Mouse (Mus musculus) forebrain, postnatal 0 days (tissue): ENCODE measurements around the gene Myh14. TPM values are rescaled to one million over a fixed set of nuclear protein-coding genes. Genes with fewer than 3 reads are reported as not detected.

Experiments used
- ATAC-seq: fragments of 200-750 bp; cut with Nextera tagmentation; 2 replicates; pipeline ENCODE4 v1.8.0; 2017; ENCODE audit warnings: mild to moderate bottlenecking, moderate library complexity
- DNase-seq: peaks from one replicate; pipeline ENCODE4 v3.0.0-alpha.2; 2015
- H3K27ac ChIP-seq: fragments of 300-500 bp; sonication (generic); 2 replicates; pipeline ENCODE4 v1.5.1; 2014; ENCODE audit warnings: low read depth, mild to moderate bottlenecking, antibody characterized with exemption, low read length, moderate library complexity, mixed read lengths
- H3K27me3 ChIP-seq: fragments of 300-500 bp; sonication (generic); 2 replicates; pipeline ENCODE4 v1.6.1; 2014; ENCODE audit warnings: mild to moderate bottlenecking, low read length, mixed read lengths; ENCODE audit not compliant: insufficient read depth
- H3K36me3 ChIP-seq: fragments of 300-500 bp; sonication (generic); 2 replicates; pipeline ENCODE4 v1.6.1; 2014; ENCODE audit warnings: mild to moderate bottlenecking, moderate library complexity; ENCODE audit not compliant: insufficient read depth
- H3K4me1 ChIP-seq: fragments of 300-500 bp; sonication (generic); 2 replicates; pipeline ENCODE4 v1.6.1; 2014; ENCODE audit warnings: antibody characterized with exemption; ENCODE audit not compliant: insufficient read depth
- H3K4me2 ChIP-seq: fragments of 300-500 bp; sonication (generic); 2 replicates; pipeline ENCODE4 v1.6.1; 2014; ENCODE audit warnings: low read depth, mild to moderate bottlenecking, moderate library complexity
- H3K4me3 ChIP-seq: fragments of 300-500 bp; sonication (generic); 2 replicates; pipeline ENCODE4 v1.5.1; 2014; ENCODE audit warnings: low read depth, low read length, mixed read lengths
- H3K9ac ChIP-seq: fragments of 300-500 bp; sonication (generic); 2 replicates; pipeline ENCODE4 v1.6.1; 2014; ENCODE audit warnings: mild to moderate bottlenecking
- H3K9me3 ChIP-seq: fragments of 300-500 bp; sonication (generic); 2 replicates; pipeline ENCODE4 v1.6.1; 2016; ENCODE audit warnings: low read length
- CTCF ChIP-seq: sonication (generic); IDR thresholded peaks from 2 replicates; pipeline ENCODE4 v1.5.1; 2016; ENCODE audit warnings: antibody characterized with exemption, control low read depth, low read depth
- WGBS: fragments of 180-500 bp; shearing (Covaris S2); extraction: QIAGEN DNeasy Blood & Tissue Kit; methylation state at CpG from one replicate; pipeline ENCODE4 v1.1.7; 2014; 5-methylcytosine and 5-hydroxymethylcytosine counted together
- polyA plus RNA-seq: library from polyadenylated mRNA; unstranded; fragments of >200 nt; fragmentation: Nextera tagmentation; extraction: Ambion mirVana; gene quantifications from 2 replicates; pipeline ENCODE4 v1.2.1, GENCODE M21; 2015
- total RNA-seq: library from RNA; depleted of rRNA; stranded (reverse); fragments of >200 nt; gene quantifications from 2 replicates; pipeline ENCODE4 v1.2.3, GENCODE M21; 2014

Gene Myh14
- total and polyA plus RNA-seq, 2 experiments from 2014 or later: 4.2 to 11.9 TPM

DNA sequence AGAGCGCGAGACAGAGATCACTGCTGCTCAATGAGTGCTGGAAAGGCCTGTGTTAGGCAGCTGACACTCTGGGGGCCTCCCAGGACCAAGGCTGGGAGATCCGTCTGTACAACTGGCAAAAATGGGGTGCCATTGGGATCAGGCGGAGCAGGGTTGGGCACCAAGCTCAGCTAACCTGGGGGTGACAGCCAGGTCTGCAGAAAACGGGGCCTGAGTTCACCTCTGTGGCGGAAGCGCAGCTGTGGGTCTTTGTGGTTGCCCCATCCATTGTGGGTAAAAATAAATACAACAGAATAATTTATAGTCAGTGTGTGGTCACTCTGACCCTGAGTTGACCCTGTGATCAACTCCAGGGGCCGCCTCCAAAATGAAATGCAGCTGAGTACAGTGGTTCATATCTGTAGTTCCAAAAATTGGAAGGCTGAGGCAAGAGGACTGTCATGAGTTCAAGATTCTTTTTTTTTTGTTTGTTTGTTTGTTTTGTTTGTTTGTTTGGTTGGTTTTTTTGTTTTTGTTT lies 21.5 kb downstream of the Myh14 start:
- ATAC-seq: no peak
- Histone ChIP-seq H3K27ac (no peak overlapping the region), H3K9ac (no peak overlapping the region), H3K9me3 (no peaks in the 10 kb centered on the region), H3K4me2 (no peak overlapping the region), H3K36me3 (no peaks in the 10 kb centered on the region), H3K27me3 (no peaks in the 10 kb centered on the region), H3K4me1 (no peaks in the 10 kb centered on the region), H3K4me3 (no peak overlapping the region)
- WGBS: 82% methylated on average over 8 of the region's 8 CpGs
- no peak for TF ChIP-seq CTCF
- DNase-seq: no peak

- Histone ChIP-seq H3K9me3 (no peaks in the 10 kb centered on the region), H3K4me1 (no peaks in the 10 kb centered on the region), H3K4me2 (no peak overlapping the region), H3K27ac (no peak overlapping the region), H3K36me3 (no peaks in the 10 kb centered on the region), H3K9ac (no peak overlapping the region), H3K4me3 (no peak overlapping the region), H3K27me3 (no peaks in the 10 kb centered on the region)
- 76% methylated on average over 10 of the region's 10 CpGs for WGBS
- no peak for TF ChIP-seq CTCF
- no peak; the same call in 1 of the 2 replicates for ATAC-seq
- no peak for DNase-seq
These were observed 22.9 kb downstream of the Myh14 start for GRCm38 (mm10) chr7:44647729-44648128.

DNA sequence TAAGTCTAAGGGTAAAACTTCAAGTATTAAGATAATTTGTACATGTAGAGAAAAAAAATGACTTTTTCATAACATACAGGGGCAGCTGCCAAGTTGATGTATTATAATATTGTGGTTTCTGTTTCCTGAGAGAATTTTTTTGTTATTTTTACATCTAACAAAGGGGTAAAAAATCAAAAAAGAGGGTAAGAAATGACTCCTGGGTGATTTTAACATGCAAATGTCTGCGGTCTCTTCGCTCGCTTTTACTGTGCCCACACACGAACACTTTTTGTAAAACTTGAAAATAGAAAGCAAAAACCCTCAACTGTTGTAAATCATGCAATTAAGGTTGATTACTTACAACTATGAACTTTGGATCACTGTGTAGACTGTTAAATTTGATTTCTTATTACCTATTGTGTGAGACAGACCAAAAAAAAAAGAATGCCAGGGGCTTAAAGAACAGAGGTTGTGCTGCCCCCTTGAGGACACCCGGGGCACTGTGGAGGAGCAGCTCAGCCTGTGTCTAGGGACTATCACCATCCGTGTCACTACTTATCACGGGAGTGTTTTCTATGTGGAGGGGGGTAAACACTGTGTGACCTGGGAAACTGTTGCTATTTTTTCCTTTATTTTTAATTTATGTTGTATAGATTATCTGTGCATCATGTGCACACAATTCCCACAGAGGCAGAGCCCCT lies 23.5 kb downstream of the Myh14 start:
- 48% methylated on average over 7 of the region's 7 CpGs for WGBS
- TF ChIP-seq CTCF: peak; percentile 75
- no peaks in the 10 kb centered on the region for H3K9me3 ChIP-seq
- no peaks in the 10 kb centered on the region for H3K27me3 ChIP-seq
- ATAC-seq: peak; percentile 69
- no peaks in the 10 kb centered on the region for H3K36me3 ChIP-seq
- H3K27ac ChIP-seq: no peak overlapping the region
- no peaks in the 10 kb centered on the region for H3K4me1 ChIP-seq
- DNase-seq: peak; percentile 84
- no peak overlapping the region for H3K4me3 ChIP-seq
- no peak overlapping the region for H3K9ac ChIP-seq
- H3K4me2 ChIP-seq: no peak overlapping the region

GRCm38 (mm10) chr7:44645951-44646350 lies 24.7 kb downstream of the Myh14 start:
- 9% methylated on average over 15 of the region's 15 CpGs for WGBS
- H3K4me2 ChIP-seq: peak overlapping the region; percentile 19; the same call in 1 of the 2 replicates
- peak; percentile 41 for DNase-seq

DNA sequence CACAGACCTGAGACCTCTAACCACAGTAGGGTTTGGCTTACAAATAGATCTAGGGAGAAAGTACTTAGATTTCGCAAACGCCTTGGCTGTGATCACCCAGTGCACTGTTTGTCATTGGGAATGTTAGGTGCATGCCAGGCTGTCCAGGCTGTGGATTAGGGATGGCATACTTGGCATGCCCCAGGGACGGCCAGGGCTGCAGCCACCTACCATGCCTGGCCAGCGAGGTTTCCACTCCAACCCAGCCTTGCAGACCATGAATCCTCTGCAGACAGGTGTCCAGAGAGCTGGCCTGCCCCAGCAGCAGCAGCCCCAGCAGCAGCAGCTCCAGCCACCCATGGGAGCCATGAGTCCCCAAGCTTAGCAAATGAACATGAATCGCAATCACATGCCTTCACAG lies 25.4 kb downstream of the Myh14 start:
- H3K9me3 ChIP-seq: no peaks in the 10 kb centered on the region
- H3K27me3 ChIP-seq: no peaks in the 10 kb centered on the region; the same call in 1 of the 2 replicates
- WGBS: 71% methylated on average over 5 of the region's 5 CpGs
- H3K9ac ChIP-seq: no peak overlapping the region
- TF ChIP-seq CTCF: no peak
- no peak overlapping the region for H3K4me3 ChIP-seq
- DNase-seq: no peak
- no peak for ATAC-seq
- no peak overlapping the region for H3K27ac ChIP-seq
- H3K4me1 ChIP-seq: no peaks in the 10 kb centered on the region
- no peak overlapping the region for H3K4me2 ChIP-seq
- no peaks in the 10 kb centered on the region for H3K36me3 ChIP-seq

More at GRCm38 (mm10) chr7:44645951-44646350, 24.7 kb downstream of the Myh14 start:
- H3K4me1 ChIP-seq: no peaks in the 10 kb centered on the region
- no peak for TF ChIP-seq CTCF
- H3K27me3 ChIP-seq: no peaks in the 10 kb centered on the region; the same call in 1 of the 2 replicates
- H3K9me3 ChIP-seq: no peaks in the 10 kb centered on the region
- H3K36me3 ChIP-seq: no peaks in the 10 kb centered on the region
- no peak for ATAC-seq
- H3K27ac ChIP-seq: no peak overlapping the region
- no peak overlapping the region for H3K9ac ChIP-seq
- H3K4me3 ChIP-seq: no peak overlapping the region

GRCm38 (mm10) chr7:44641887-44642286 lies 28.8 kb downstream of the Myh14 start:
- no peak for DNase-seq
- Histone ChIP-seq H3K4me3 (no peak overlapping the region), H3K9me3 (no peaks in the 10 kb centered on the region), H3K27me3 (peaks cover 17% of the 10 kb centered on the region), H3K9ac (no peak overlapping the region), H3K4me1 (no peaks in the 10 kb centered on the region), H3K27ac (no peak overlapping the region), H3K36me3 (no peaks in the 10 kb centered on the region), H3K4me2 (no peak overlapping the region)
- peak; percentile 59 for TF ChIP-seq CTCF
- no peak for ATAC-seq
- whole genome bisulfite sequencing: 39% methylated on average over 8 of the region's 8 CpGs

GRCm38 (mm10) chr7:44640843-44641605 lies 29.6 kb downstream of the Myh14 start:
- Histone ChIP-seq H3K27me3 (peaks cover 17% of the 10 kb centered on the region), H3K27ac (0 out of 2 replicates have a peak overlapping the region, but pooled peaks have one; percentile 15), H3K9me3 (no peaks in the 10 kb centered on the region), H3K4me3 (no peak overlapping the region), H3K4me2 (peak overlapping the region; percentile 33), H3K36me3 (no peaks in the 10 kb centered on the region), H3K9ac (peak overlapping the region; percentile 41; the same call in 1 of the 2 replicates), H3K4me1 (no peaks in the 10 kb centered on the region)
- DNase-seq (no peak), ATAC-seq (peak; percentile 10; the same call in 1 of the 2 replicates)
- 23% methylated on average over 25 of the region's 25 CpGs for WGBS
- TF ChIP-seq CTCF: no peak
